Mouse (Mus musculus) kidney, embryonic 16.5 days (tissue): ENCODE data around the gene 1700092M07Rik. TPM values are rescaled to one million over a fixed set of nuclear protein-coding genes. Genes with fewer than 3 reads are reported as not detected.

Experiments used
- ATAC-seq: fragments of 200-750 bp; cut with Nextera tagmentation; 2 replicates; pipeline ENCODE4 v1.8.0; 2017; ENCODE audit warnings: moderate TSS enrichment; ENCODE audit not compliant: low FRiP score, low TSS enrichment
- H3K27ac ChIP-seq: fragments of 300-500 bp; sonication (generic); 2 replicates; pipeline ENCODE4 v1.5.1; 2014; ENCODE audit warnings: low read length
- H3K27me3 ChIP-seq: fragments of 300-500 bp; sonication (generic); 2 replicates; pipeline ENCODE4 v1.6.1; 2014; ENCODE audit warnings: low read length, control low read depth, mixed read lengths; ENCODE audit not compliant: insufficient read depth
- H3K36me3 ChIP-seq: fragments of 300-500 bp; sonication (generic); 2 replicates; pipeline ENCODE4 v1.6.1; 2014; ENCODE audit warnings: low read length, control low read depth, mixed read lengths; ENCODE audit not compliant: insufficient read depth
- H3K4me1 ChIP-seq: fragments of 300-500 bp; sonication (generic); 2 replicates; pipeline ENCODE4 v1.6.1; 2014; ENCODE audit warnings: low read length, control low read depth, mixed read lengths; ENCODE audit not compliant: insufficient read depth
- H3K4me2 ChIP-seq: fragments of 300-500 bp; sonication (generic); replicated peaks from 2 replicates; pipeline ENCODE4 v1.6.1; 2014; ENCODE audit warnings: low read depth, low read length
- H3K4me3 ChIP-seq: fragments of 300-500 bp; sonication (generic); 2 replicates; pipeline ENCODE4 v1.5.1; 2014; ENCODE audit warnings: mild to moderate bottlenecking, low read length
- H3K9ac ChIP-seq: fragments of 300-500 bp; sonication (generic); replicated peaks from 2 replicates; pipeline ENCODE4 v1.6.1; 2014; ENCODE audit warnings: low read length
- H3K9me3 ChIP-seq: fragments of 300-500 bp; sonication (generic); 2 replicates; pipeline ENCODE4 v1.6.1; 2016; ENCODE audit warnings: low read length, control low read depth
- WGBS: fragments of 180-500 bp; shearing (Covaris S2); extraction: QIAGEN DNeasy Blood & Tissue Kit; methylation state at CpG from one replicate; pipeline ENCODE4 v1.1.7; 2014; 5-methylcytosine and 5-hydroxymethylcytosine counted together
- polyA plus RNA-seq: library from polyadenylated mRNA; unstranded; fragments of >200 nt; fragmentation: Nextera tagmentation; extraction: Ambion mirVana; gene quantifications from 2 replicates; pipeline ENCODE4 v1.2.1, GENCODE M21; 2015

1700092M07Rik gene
- 1.9 and 2.0 TPM in 2 replicates for polyA plus RNA-seq

DNA sequence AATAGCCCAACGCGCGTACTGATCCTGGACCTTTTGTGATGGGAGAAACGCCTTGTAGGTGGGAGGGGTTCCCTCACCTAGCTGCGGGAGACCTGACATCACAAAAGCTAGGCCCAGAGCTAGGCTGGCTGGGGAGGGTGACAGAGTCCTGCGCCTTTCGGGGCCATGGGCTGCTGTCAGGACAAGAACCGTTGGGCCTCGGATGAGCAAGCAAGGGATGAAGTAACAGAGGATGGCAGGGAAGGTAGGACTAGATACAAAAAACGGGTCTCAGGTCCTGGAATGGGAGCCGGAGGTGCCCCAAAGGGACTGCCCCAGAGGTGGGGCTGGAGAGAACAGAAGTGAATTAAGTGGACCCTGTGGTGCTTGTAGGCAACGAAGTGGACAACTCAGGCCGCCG, at the start of gene 1700092M07Rik:
1700092M07Rik (plus strand) TSS at position 116 of the 400 bp plus-strand sequence.
- H3K36me3 ChIP-seq, result peaks cover 42% of the 10 kb centered on the region
- 58% methylated on average over 14 of the region's 14 CpGs for WGBS
- H3K4me3 ChIP-seq, result peak within 1 kb of the TSS; percentile 89
- peaks cover 29% of the 10 kb centered on the region for H3K4me1 ChIP-seq
- no peaks in the 10 kb centered on the region for H3K27me3 ChIP-seq
- H3K9me3 ChIP-seq, result no peaks in the 10 kb centered on the region
- peak within 1 kb of the TSS; percentile 98 for H3K27ac ChIP-seq
- peak within 1 kb of the TSS; percentile 42 for H3K4me2 ChIP-seq
- ATAC-seq, result peak; percentile 2; the same call in 1 of the 2 replicates
- peak within 1 kb of the TSS; percentile 87 for H3K9ac ChIP-seq

- H3K4me3 ChIP-seq, result no peak overlapping the region
- no peaks in the 10 kb centered on the region for H3K4me1 ChIP-seq
- no peaks in the 10 kb centered on the region for H3K27me3 ChIP-seq
- H3K4me2 ChIP-seq, result no peak overlapping the region
- H3K9me3 ChIP-seq, result no peaks in the 10 kb centered on the region
- ATAC-seq, result no peak
- WGBS, result 60% methylated on average over 9 of the region's 9 CpGs
- H3K27ac ChIP-seq, result no peak overlapping the region
- no peak overlapping the region for H3K9ac ChIP-seq
- H3K36me3 ChIP-seq, result no peaks in the 10 kb centered on the region
These were observed 48.5 kb upstream of the 1700092M07Rik start for GRCm38 (mm10) chr19:8691871-8692539.

DNA sequence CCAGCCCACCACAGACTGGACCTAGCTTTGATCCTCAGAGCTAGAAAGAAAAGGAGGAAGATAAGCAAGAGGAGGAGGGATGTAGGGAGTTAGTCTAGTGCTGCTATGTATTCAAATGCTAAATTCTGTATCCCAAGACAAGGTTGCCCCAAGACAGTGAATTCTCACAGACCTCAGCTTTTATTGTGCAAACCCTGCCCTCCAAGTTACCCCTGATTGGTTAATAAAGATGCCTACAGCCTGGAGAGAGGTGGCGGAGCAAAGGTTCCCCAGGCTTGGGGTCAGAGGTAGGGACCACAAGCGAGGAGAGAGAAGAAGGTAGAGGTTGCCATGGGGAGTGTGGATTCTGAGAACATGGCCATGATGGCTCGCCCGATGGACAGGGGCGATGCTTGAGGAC, 47.8 kb upstream of the 1700092M07Rik start:
- Histone ChIP-seq H3K36me3 (no peaks in the 10 kb centered on the region), H3K4me3 (no peak overlapping the region), H3K4me1 (no peaks in the 10 kb centered on the region), H3K27ac (no peak overlapping the region), H3K4me2 (no peak overlapping the region), H3K9me3 (no peaks in the 10 kb centered on the region), H3K27me3 (no peaks in the 10 kb centered on the region), H3K9ac (no peak overlapping the region)
- no peak for ATAC-seq
- WGBS, result 79% methylated on average over 5 of the region's 5 CpGs

GRCm38 (mm10) chr19:8695330-8695729, 45.2 kb upstream of the 1700092M07Rik start:
- 0 out of 2 replicates have a peak overlapping the region, but pooled peaks have one; percentile 6 for H3K9ac ChIP-seq
- WGBS, result 58% methylated on average over 6 of the region's 6 CpGs
- H3K4me1 ChIP-seq, result no peaks in the 10 kb centered on the region
- ATAC-seq, result peak; percentile 73; the same call in 1 of the 2 replicates
- no peak overlapping the region for H3K27ac ChIP-seq
- H3K4me2 ChIP-seq, result no peak overlapping the region
- no peak overlapping the region for H3K4me3 ChIP-seq
- H3K9me3 ChIP-seq, result no peaks in the 10 kb centered on the region
- H3K27me3 ChIP-seq, result no peaks in the 10 kb centered on the region
- no peaks in the 10 kb centered on the region for H3K36me3 ChIP-seq

- ATAC-seq, result no peak
- 82% methylated on average over 9 of the region's 9 CpGs for WGBS
- no peaks in the 10 kb centered on the region for H3K27me3 ChIP-seq
- H3K4me2 ChIP-seq, result no peak overlapping the region
- no peak overlapping the region for H3K4me3 ChIP-seq
- H3K27ac ChIP-seq, result no peak overlapping the region
- no peaks in the 10 kb centered on the region for H3K9me3 ChIP-seq
- peaks cover 7% of the 10 kb centered on the region for H3K4me1 ChIP-seq
- H3K9ac ChIP-seq, result no peak overlapping the region
- H3K36me3 ChIP-seq, result no peaks in the 10 kb centered on the region
These were observed 40.9 kb upstream of the 1700092M07Rik start for GRCm38 (mm10) chr19:8699652-8700051.

GRCm38 (mm10) chr19:8702458-8702857, 38.1 kb upstream of the 1700092M07Rik start:
- Histone ChIP-seq H3K4me2 (no peak overlapping the region), H3K4me3 (no peak overlapping the region), H3K9me3 (no peaks in the 10 kb centered on the region), H3K27me3 (no peaks in the 10 kb centered on the region), H3K36me3 (peaks cover 8% of the 10 kb centered on the region), H3K27ac (peak overlapping the region; percentile 43; the same call in 1 of the 2 replicates), H3K4me1 (peaks cover 7% of the 10 kb centered on the region), H3K9ac (no peak overlapping the region)
- ATAC-seq, result no peak
- 57% methylated on average over 3 of the region's 3 CpGs for WGBS

DNA sequence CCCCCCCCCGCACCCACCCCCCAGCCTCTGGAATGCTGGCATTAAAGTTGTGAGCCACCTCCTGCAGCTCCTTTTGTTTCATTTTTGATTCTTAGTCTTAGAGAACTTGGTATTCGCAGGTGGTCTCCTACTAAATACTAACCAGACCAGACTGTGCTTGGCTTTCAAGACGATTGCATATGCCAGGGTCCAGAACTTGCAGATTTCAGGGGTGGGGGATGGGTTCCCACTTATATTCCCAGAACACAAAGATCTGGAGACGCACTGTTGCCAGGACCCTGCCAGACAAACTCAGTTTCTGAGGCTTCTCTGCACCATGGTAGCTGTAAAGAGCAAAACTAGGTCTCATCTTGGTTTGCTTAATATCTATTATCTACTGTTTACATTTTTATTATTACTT, 36.9 kb upstream of the 1700092M07Rik start:
- no peak for ATAC-seq
- H3K27me3 ChIP-seq, result no peaks in the 10 kb centered on the region
- H3K9ac ChIP-seq, result no peak overlapping the region
- H3K4me2 ChIP-seq, result no peak overlapping the region
- H3K27ac ChIP-seq, result no peak overlapping the region
- H3K36me3 ChIP-seq, result peaks cover 20% of the 10 kb centered on the region
- no peak overlapping the region for H3K4me3 ChIP-seq
- WGBS, result 84% methylated on average over 3 of the region's 4 CpGs
- H3K9me3 ChIP-seq, result no peaks in the 10 kb centered on the region
- H3K4me1 ChIP-seq, result peaks cover 7% of the 10 kb centered on the region

DNA sequence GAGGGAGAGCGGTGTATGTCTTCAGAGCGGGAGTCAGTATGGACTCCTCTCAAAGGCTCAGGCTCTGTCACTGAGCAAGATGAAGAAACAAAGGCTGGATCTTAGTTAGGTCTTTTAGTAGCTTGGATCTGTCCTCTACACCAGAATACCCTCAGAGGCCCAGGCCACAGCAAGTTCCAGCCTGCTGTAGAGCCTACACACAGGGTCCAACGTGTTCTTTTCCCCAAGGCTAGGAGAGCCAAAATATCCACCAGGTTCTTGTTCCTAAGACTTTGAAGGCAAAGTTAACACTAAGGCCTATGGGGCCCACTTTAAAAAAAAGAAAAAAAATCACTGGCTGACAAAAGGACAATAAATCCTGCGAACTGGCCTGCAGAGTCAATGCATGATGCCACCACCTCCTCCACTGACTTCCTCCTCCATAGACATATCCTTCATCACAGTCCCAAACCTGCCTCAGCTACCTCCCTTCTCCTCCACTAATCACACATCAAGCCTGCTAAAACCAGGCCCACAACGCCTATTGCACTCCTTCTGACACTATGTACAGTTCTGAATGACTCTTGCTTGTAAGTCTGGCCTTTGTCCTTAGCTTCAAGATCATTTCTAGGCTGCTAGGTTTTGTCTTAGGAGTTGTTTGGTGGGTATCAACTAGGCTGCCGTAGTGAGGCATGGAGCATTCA, 35.4 kb upstream of the 1700092M07Rik start:
- H3K9me3 ChIP-seq, result no peaks in the 10 kb centered on the region
- H3K9ac ChIP-seq, result no peak overlapping the region
- no peaks in the 10 kb centered on the region for H3K27me3 ChIP-seq
- peaks cover 36% of the 10 kb centered on the region for H3K36me3 ChIP-seq
- H3K4me3 ChIP-seq, result no peak overlapping the region
- no peak overlapping the region for H3K27ac ChIP-seq
- peaks cover 11% of the 10 kb centered on the region for H3K4me1 ChIP-seq
- no peak overlapping the region for H3K4me2 ChIP-seq
- WGBS, result 78% methylated on average over 6 of the region's 6 CpGs
- ATAC-seq, result no peak

- Histone ChIP-seq H3K4me1 (peaks cover 21% of the 10 kb centered on the region), H3K36me3 (peaks cover 46% of the 10 kb centered on the region), H3K9me3 (no peaks in the 10 kb centered on the region), H3K27me3 (no peaks in the 10 kb centered on the region), H3K9ac (no peak overlapping the region), H3K27ac (no peak overlapping the region), H3K4me3 (no peak overlapping the region), H3K4me2 (no peak overlapping the region)
- WGBS, result 85% methylated on average over 7 of the region's 7 CpGs
- ATAC-seq, result no peak
These were observed 34.3 kb upstream of the 1700092M07Rik start for GRCm38 (mm10) chr19:8706132-8706667.

DNA sequence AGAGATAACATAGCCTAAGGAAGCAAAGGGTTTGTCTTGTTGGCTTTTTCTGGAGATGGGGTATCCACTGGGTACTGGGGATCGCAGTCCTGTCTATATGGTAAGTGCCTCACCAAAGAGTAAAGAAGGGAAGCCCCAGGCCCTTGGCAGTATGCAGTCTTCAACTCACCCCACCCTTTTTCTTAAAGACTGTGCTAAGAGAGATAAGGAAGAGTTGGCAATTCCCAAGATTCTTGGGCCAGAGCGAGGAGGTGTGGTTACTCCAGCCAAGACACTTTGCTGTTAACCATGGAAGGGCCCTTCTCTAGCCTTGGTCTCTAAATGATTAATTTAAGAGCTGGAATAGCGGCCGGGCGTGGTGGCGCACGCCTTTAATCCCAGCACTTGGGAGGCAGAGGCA, 33.6 kb upstream of the 1700092M07Rik start:
- Histone ChIP-seq H3K9ac (no peak overlapping the region), H3K4me1 (peaks cover 27% of the 10 kb centered on the region), H3K27ac (no peak overlapping the region), H3K36me3 (peaks cover 46% of the 10 kb centered on the region), H3K9me3 (no peaks in the 10 kb centered on the region), H3K4me2 (no peak overlapping the region), H3K27me3 (no peaks in the 10 kb centered on the region), H3K4me3 (no peak overlapping the region)
- WGBS, result 94% methylated on average over 7 of the region's 7 CpGs
- ATAC-seq, result no peak
